Mouse (Mus musculus): ENCODE results near the gene Rab6b. TPM values are rescaled to one million over a fixed set of nuclear protein-coding genes. Genes with fewer than 3 reads are reported as not detected.

Rab6b gene
- polyA plus RNA-seq, 1 experiment from 2014 or later, result 1.7 TPM

- Histone ChIP-seq H3K4me3 (ENCODE audit: low read depth, low read length) (no peak overlapping the region), H3K36me3 (ENCODE audit: control insufficient read depth, insufficient read depth, low read length) (no peaks in the 10 kb centered on the region), H3K4me2 (no peak overlapping the region), H3K27me3 (ENCODE audit: control insufficient read depth, insufficient read depth, low read length) (no peaks in the 10 kb centered on the region), H3K4me1 (ENCODE audit: control insufficient read depth, insufficient read depth, low read length) (no peaks in the 10 kb centered on the region), H3K27ac (ENCODE audit: low read depth, low read length) (0 out of 2 replicates have a peak overlapping the region, but pooled peaks have one; percentile 2), H3K9ac (ENCODE audit: low read depth, low read length) (no peak overlapping the region), H3K9me3 (replicated peaks; ENCODE audit: control insufficient read depth, low read length) (no peaks in the 10 kb centered on the region)
- 77% methylated on average over 21 of the region's 21 CpGs for WGBS (ENCODE audit: insufficient replicate concordance)
- no peak for ATAC-seq (replicated peaks; ENCODE audit: insufficient number of reproducible peaks, low FRiP score, low TSS enrichment)
These were observed 34.6 kb upstream of the Rab6b start for GRCm38 (mm10) chr9:103076836-103077531.

- Histone ChIP-seq H3K4me2 (no peak overlapping the region), H3K9ac (ENCODE audit: low read depth, low read length) (no peak overlapping the region)
- WGBS (ENCODE audit: insufficient replicate concordance), result 86% methylated on average over 6 of the region's 6 CpGs
These were observed 33.3 kb upstream of the Rab6b start for GRCm38 (mm10) chr9:103078194-103078691.

GRCm38 (mm10) chr9:103080211-103080610, 31.4 kb upstream of the Rab6b start:
- Histone ChIP-seq H3K36me3 (ENCODE audit: control insufficient read depth, insufficient read depth, low read length) (no peaks in the 10 kb centered on the region), H3K9me3 (replicated peaks; ENCODE audit: control insufficient read depth, low read length) (no peaks in the 10 kb centered on the region), H3K9ac (ENCODE audit: low read depth, low read length) (no peak overlapping the region), H3K27me3 (ENCODE audit: control insufficient read depth, insufficient read depth, low read length) (no peaks in the 10 kb centered on the region), H3K4me2 (no peak overlapping the region), H3K27ac (ENCODE audit: low read depth, low read length) (no peak overlapping the region), H3K4me3 (ENCODE audit: low read depth, low read length) (no peak overlapping the region), H3K4me1 (ENCODE audit: control insufficient read depth, insufficient read depth, low read length) (no peaks in the 10 kb centered on the region)
- ATAC-seq (replicated peaks; ENCODE audit: insufficient number of reproducible peaks, low FRiP score, low TSS enrichment), result no peak
- 88% methylated on average over 3 of the region's 3 CpGs for WGBS (ENCODE audit: insufficient replicate concordance)

More at GRCm38 (mm10) chr9:103078194-103078691, 33.3 kb upstream of the Rab6b start:
- no peaks in the 10 kb centered on the region for H3K27me3 ChIP-seq (ENCODE audit: control insufficient read depth, insufficient read depth, low read length)
- H3K27ac ChIP-seq (ENCODE audit: low read depth, low read length), result no peak overlapping the region
- no peak for ATAC-seq (replicated peaks; ENCODE audit: insufficient number of reproducible peaks, low FRiP score, low TSS enrichment)
- no peaks in the 10 kb centered on the region for H3K9me3 ChIP-seq (replicated peaks; ENCODE audit: control insufficient read depth, low read length)
- no peak overlapping the region for H3K4me3 ChIP-seq (ENCODE audit: low read depth, low read length)
- no peaks in the 10 kb centered on the region for H3K4me1 ChIP-seq (ENCODE audit: control insufficient read depth, insufficient read depth, low read length)
- H3K36me3 ChIP-seq (ENCODE audit: control insufficient read depth, insufficient read depth, low read length), result no peaks in the 10 kb centered on the region

- no peaks in the 10 kb centered on the region for H3K4me1 ChIP-seq (ENCODE audit: control insufficient read depth, insufficient read depth, low read length)
- H3K9ac ChIP-seq (ENCODE audit: low read depth, low read length), result no peak overlapping the region
- no peak for ATAC-seq (replicated peaks; ENCODE audit: insufficient number of reproducible peaks, low FRiP score, low TSS enrichment)
- no peak overlapping the region for H3K4me2 ChIP-seq
- no peaks in the 10 kb centered on the region for H3K9me3 ChIP-seq (replicated peaks; ENCODE audit: control insufficient read depth, low read length)
- H3K4me3 ChIP-seq (ENCODE audit: low read depth, low read length), result no peak overlapping the region
- H3K27me3 ChIP-seq (ENCODE audit: control insufficient read depth, insufficient read depth, low read length), result no peaks in the 10 kb centered on the region
- WGBS (ENCODE audit: insufficient replicate concordance), result 62% methylated on average over 8 of the region's 8 CpGs
- no peak overlapping the region for H3K27ac ChIP-seq (ENCODE audit: low read depth, low read length)
- no peaks in the 10 kb centered on the region for H3K36me3 ChIP-seq (ENCODE audit: control insufficient read depth, insufficient read depth, low read length)
These were observed 29.2 kb upstream of the Rab6b start for GRCm38 (mm10) chr9:103082246-103082975.

- H3K4me1 ChIP-seq (ENCODE audit: control insufficient read depth, insufficient read depth, low read length), result no peaks in the 10 kb centered on the region
- no peak overlapping the region for H3K9ac ChIP-seq (ENCODE audit: low read depth, low read length)
- H3K4me3 ChIP-seq (ENCODE audit: low read depth, low read length), result no peak overlapping the region
- H3K36me3 ChIP-seq (ENCODE audit: control insufficient read depth, insufficient read depth, low read length), result no peaks in the 10 kb centered on the region
- no peak overlapping the region for H3K27ac ChIP-seq (ENCODE audit: low read depth, low read length)
- H3K4me2 ChIP-seq, result no peak overlapping the region
- 63% methylated on average over 3 of the region's 3 CpGs for WGBS (ENCODE audit: insufficient replicate concordance)
- no peaks in the 10 kb centered on the region for H3K27me3 ChIP-seq (ENCODE audit: control insufficient read depth, insufficient read depth, low read length)
- H3K9me3 ChIP-seq (replicated peaks; ENCODE audit: control insufficient read depth, low read length), result no peaks in the 10 kb centered on the region
- ATAC-seq (replicated peaks; ENCODE audit: insufficient number of reproducible peaks, low FRiP score, low TSS enrichment), result no peak
These were observed 28.2 kb upstream of the Rab6b start for GRCm38 (mm10) chr9:103083405-103083804.

- Histone ChIP-seq H3K9me3 (replicated peaks; ENCODE audit: control insufficient read depth, low read length) (no peaks in the 10 kb centered on the region), H3K4me3 (ENCODE audit: low read depth, low read length) (no peak overlapping the region), H3K4me1 (ENCODE audit: control insufficient read depth, insufficient read depth, low read length) (no peaks in the 10 kb centered on the region), H3K4me2 (no peak overlapping the region), H3K36me3 (ENCODE audit: control insufficient read depth, insufficient read depth, low read length) (no peaks in the 10 kb centered on the region), H3K27me3 (ENCODE audit: control insufficient read depth, insufficient read depth, low read length) (no peaks in the 10 kb centered on the region), H3K27ac (ENCODE audit: low read depth, low read length) (no peak overlapping the region), H3K9ac (ENCODE audit: low read depth, low read length) (no peak overlapping the region)
- ATAC-seq (replicated peaks; ENCODE audit: insufficient number of reproducible peaks, low FRiP score, low TSS enrichment), result no peak
- 94% methylated on average over 6 of the region's 6 CpGs for WGBS (ENCODE audit: insufficient replicate concordance)
These were observed 24.9 kb upstream of the Rab6b start for GRCm38 (mm10) chr9:103086736-103087135.

GRCm38 (mm10) chr9:103087301-103087700, 24.3 kb upstream of the Rab6b start:
- no peaks in the 10 kb centered on the region for H3K9me3 ChIP-seq (replicated peaks; ENCODE audit: control insufficient read depth, low read length)
- H3K27ac ChIP-seq (ENCODE audit: low read depth, low read length), result no peak overlapping the region
- no peaks in the 10 kb centered on the region for H3K4me1 ChIP-seq (ENCODE audit: control insufficient read depth, insufficient read depth, low read length)
- H3K27me3 ChIP-seq (ENCODE audit: control insufficient read depth, insufficient read depth, low read length), result no peaks in the 10 kb centered on the region
- no peak overlapping the region for H3K4me3 ChIP-seq (ENCODE audit: low read depth, low read length)
- ATAC-seq (replicated peaks; ENCODE audit: insufficient number of reproducible peaks, low FRiP score, low TSS enrichment), result no peak
- H3K4me2 ChIP-seq, result no peak overlapping the region
- no peak overlapping the region for H3K9ac ChIP-seq (ENCODE audit: low read depth, low read length)
- H3K36me3 ChIP-seq (ENCODE audit: control insufficient read depth, insufficient read depth, low read length), result no peaks in the 10 kb centered on the region
- WGBS (ENCODE audit: insufficient replicate concordance), result 58% methylated on average over 8 of the region's 8 CpGs

GRCm38 (mm10) chr9:103088661-103089060, 22.9 kb upstream of the Rab6b start:
- Histone ChIP-seq H3K36me3 (ENCODE audit: control insufficient read depth, insufficient read depth, low read length) (no peaks in the 10 kb centered on the region), H3K9ac (ENCODE audit: low read depth, low read length) (no peak overlapping the region), H3K4me2 (no peak overlapping the region), H3K27ac (ENCODE audit: low read depth, low read length) (no peak overlapping the region), H3K4me1 (ENCODE audit: control insufficient read depth, insufficient read depth, low read length) (no peaks in the 10 kb centered on the region), H3K27me3 (ENCODE audit: control insufficient read depth, insufficient read depth, low read length) (no peaks in the 10 kb centered on the region), H3K4me3 (ENCODE audit: low read depth, low read length) (no peak overlapping the region), H3K9me3 (replicated peaks; ENCODE audit: control insufficient read depth, low read length) (no peaks in the 10 kb centered on the region)
- 80% methylated on average over 2 of the region's 2 CpGs for WGBS (ENCODE audit: insufficient replicate concordance)
- ATAC-seq (replicated peaks; ENCODE audit: insufficient number of reproducible peaks, low FRiP score, low TSS enrichment), result no peak

Measured in heart, embryonic 11.5 days (tissue).